Mouse (Mus musculus): ENCODE data around the gene Dnmbp.

- TF ChIP-seq POLR2A (IDR thresholded peaks at IDR 0.05; ENCODE audit: control insufficient read depth, extremely low read depth, insufficient read depth, low read length, poor library complexity) (no peak), CTCF (IDR thresholded peaks at IDR 0.05; ENCODE audit: borderline replicate concordance, control insufficient read depth, extremely low read depth, insufficient read depth, low read length, poor library complexity) (no peak)
Measured at GRCm38 (mm10) chr19:43974221-43974620, 34.2 kb upstream of the Dnmbp start.

All from thymus, adult 2 months (tissue).